Comparison of ENCODE assay signal across 8 mouse cellular contexts in the genomic region with DNA sequence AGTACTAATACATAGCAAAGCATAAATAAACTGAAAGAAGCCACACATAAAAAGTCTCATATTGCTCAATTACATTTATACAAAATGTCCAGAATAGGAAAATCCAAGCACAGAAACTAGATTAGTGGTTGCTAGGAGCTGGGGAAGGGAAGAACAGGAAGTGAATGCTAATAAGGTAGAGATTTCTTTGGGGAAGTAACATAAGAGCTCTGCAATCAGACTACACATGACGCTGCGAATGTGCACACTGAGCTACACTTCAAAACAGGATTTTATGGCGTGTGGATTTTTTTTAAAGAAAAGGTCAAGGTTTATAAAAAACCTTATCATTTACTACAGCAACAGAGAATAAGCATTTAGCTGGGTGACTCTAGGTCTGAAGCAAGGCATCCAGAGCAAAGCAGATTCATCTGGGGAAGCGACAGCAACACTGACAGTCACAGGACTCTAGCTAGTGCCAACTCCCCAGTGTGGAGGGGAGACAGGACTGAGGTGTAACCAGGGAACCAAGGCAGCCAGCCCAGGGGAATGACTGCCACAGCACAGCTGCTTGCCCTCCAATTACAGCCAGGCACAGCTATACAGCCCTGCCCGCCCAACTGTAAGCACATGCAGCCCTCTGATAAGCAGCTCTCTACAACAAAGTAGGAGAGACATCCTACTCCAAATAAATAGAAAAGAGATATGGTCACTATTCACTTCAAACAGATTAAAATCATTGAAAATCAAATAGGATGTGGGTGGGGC. TPM values are rescaled to one million over a fixed set of nuclear protein-coding genes. Genes with fewer than 3 reads are reported as not detected.
A peak's percentile ranks its signal among the peaks of the same experiment; 100 is the strongest.
DNase-seq lines count a peak whose midpoint lies in the region; ATAC-seq lines count a peak whose summit lies in the region.

No protein-coding gene starts in this region.

- no peak overlapping the region for H3K4me3 ChIP-seq in hindbrain, embryonic 13.5 days
- H3K4me3 ChIP-seq in hindbrain, embryonic 12.5 days: no peak overlapping the region
- H3K4me3 ChIP-seq in midbrain, embryonic 14.5 days (replicated peaks; ENCODE audit: low read depth, low read length): no peak overlapping the region

- H3K4me2 ChIP-seq in hindbrain, embryonic 13.5 days: no peak overlapping the region
- H3K4me2 ChIP-seq in hindbrain, embryonic 12.5 days (replicated peaks): no peak overlapping the region
- H3K4me2 ChIP-seq in midbrain, embryonic 14.5 days (ENCODE audit: low read length): peak overlapping the region; percentile 24

- ATAC-seq in hindbrain, embryonic 13.5 days (ENCODE audit: low FRiP score): peak; percentile 72
- ATAC-seq in hindbrain, embryonic 12.5 days (ENCODE audit: low FRiP score): no peak
- no peak for ATAC-seq in midbrain, embryonic 14.5 days (ENCODE audit: low FRiP score, low TSS enrichment)
- no peak for ATAC-seq in CD4-positive, CD25-positive, alpha-beta regulatory T cell, adult 4 months

- H3K27me3 ChIP-seq in hindbrain, embryonic 13.5 days: no peaks in the 10 kb centered on the region
- no peaks in the 10 kb centered on the region for H3K27me3 ChIP-seq in hindbrain, embryonic 12.5 days
- H3K27me3 ChIP-seq in midbrain, embryonic 14.5 days (ENCODE audit: control insufficient read depth, insufficient read depth, low read length): no peaks in the 10 kb centered on the region

- peak; percentile 18 for DNase-seq in adrenal gland, postnatal 25 days
- peak; percentile 44 to 56 for DNase-seq in heart, postnatal 10 days
- peak; percentile 44 for DNase-seq in midbrain, embryonic 14.5 days
- no peak for DNase-seq in urinary bladder, postnatal 10 days (ENCODE audit: low spot score)
- DNase-seq in right cerebral cortex, postnatal 25 days: no peak

- H3K4me1 ChIP-seq in hindbrain, embryonic 13.5 days (replicated peaks): peaks cover 34% of the 10 kb centered on the region
- peaks cover 20% of the 10 kb centered on the region for H3K4me1 ChIP-seq in hindbrain, embryonic 12.5 days
- peaks cover 22% of the 10 kb centered on the region for H3K4me1 ChIP-seq in midbrain, embryonic 14.5 days (ENCODE audit: control insufficient read depth, insufficient read depth, low read length)

- WGBS in hindbrain, embryonic 13.5 days: 69% methylated on average over 5 of the region's 5 CpGs
- WGBS in hindbrain, embryonic 12.5 days: 79% methylated on average over 5 of the region's 5 CpGs
- WGBS in midbrain, embryonic 14.5 days: 58% methylated on average over 5 of the region's 5 CpGs

- H3K9me3 ChIP-seq in hindbrain, embryonic 13.5 days: no peaks in the 10 kb centered on the region
- H3K9me3 ChIP-seq in hindbrain, embryonic 12.5 days (replicated peaks): no peaks in the 10 kb centered on the region
- no peaks in the 10 kb centered on the region for H3K9me3 ChIP-seq in midbrain, embryonic 14.5 days (ENCODE audit: control insufficient read depth, low read length)

- intact Hi-C loops in heart, postnatal 10 days (cut with DNase I): no loop called here

- peak overlapping the region; percentile 30 for H3K27ac ChIP-seq in hindbrain, embryonic 13.5 days
- H3K27ac ChIP-seq in hindbrain, embryonic 12.5 days: no peak overlapping the region
- H3K27ac ChIP-seq in midbrain, embryonic 14.5 days (replicated peaks; ENCODE audit: low read depth, low read length): peak overlapping the region; percentile 72

- no peak overlapping the region for H3K9ac ChIP-seq in hindbrain, embryonic 13.5 days
- no peak overlapping the region for H3K9ac ChIP-seq in hindbrain, embryonic 12.5 days
- no peak overlapping the region for H3K9ac ChIP-seq in midbrain, embryonic 14.5 days (replicated peaks; ENCODE audit: low read length)

- H3K36me3 ChIP-seq in hindbrain, embryonic 13.5 days: peaks cover 7% of the 10 kb centered on the region
- 0 out of 2 replicates have a peak, but pooled peaks cover 2% of the 10 kb centered on the region for H3K36me3 ChIP-seq in hindbrain, embryonic 12.5 days
- no peaks in the 10 kb centered on the region for H3K36me3 ChIP-seq in midbrain, embryonic 14.5 days (ENCODE audit: control insufficient read depth, insufficient read depth, low read length)

RNA-seq across cellular contexts. Expression of a gene that starts 42.6 kb away (rescaled TPM):
- 87.3 and 96.3 TPM in 2 replicates for polyA plus RNA-seq in hindbrain, embryonic 13.5 days (2015; fragmentation: Nextera tagmentation; extraction: Ambion mirVana)
- 94.4 and 99.3 TPM in 2 replicates for polyA plus RNA-seq in hindbrain, embryonic 12.5 days (2016; fragmentation: Nextera tagmentation; extraction: Ambion mirVana)
- 71.8 and 76.2 TPM in 2 replicates for total RNA-seq in adrenal gland, postnatal 25 days (2021)
- total RNA-seq in heart, postnatal 10 days (2021): 10 to 100 TPM; 43.5 to 63.4 TPM
- polyA plus RNA-seq in midbrain, embryonic 14.5 days (2014; fragmentation: Nextera tagmentation; extraction: Ambion mirVana): 86.0 and 110 TPM in 2 replicates
- polyA plus RNA-seq in CD4-positive, CD25-positive, alpha-beta regulatory T cell, adult 4 months (2017; shearing (Covaris generic)): 10 to 100 TPM; 19.2 to 20.3 TPM

Comparison
In these comparisons a context has a peak if more than half of its experiments do, and no peak if none do; other contexts are left out.
1. DNase-seq: peak in adrenal gland, postnatal 25 days (single experiment), heart, postnatal 10 days (2 of 2) and midbrain, embryonic 14.5 days (single experiment); none in urinary bladder, postnatal 10 days (single experiment) and right cerebral cortex, postnatal 25 days (single experiment).